ENCODE assay signal across 9 mouse cellular contexts in the genomic region with DNA sequence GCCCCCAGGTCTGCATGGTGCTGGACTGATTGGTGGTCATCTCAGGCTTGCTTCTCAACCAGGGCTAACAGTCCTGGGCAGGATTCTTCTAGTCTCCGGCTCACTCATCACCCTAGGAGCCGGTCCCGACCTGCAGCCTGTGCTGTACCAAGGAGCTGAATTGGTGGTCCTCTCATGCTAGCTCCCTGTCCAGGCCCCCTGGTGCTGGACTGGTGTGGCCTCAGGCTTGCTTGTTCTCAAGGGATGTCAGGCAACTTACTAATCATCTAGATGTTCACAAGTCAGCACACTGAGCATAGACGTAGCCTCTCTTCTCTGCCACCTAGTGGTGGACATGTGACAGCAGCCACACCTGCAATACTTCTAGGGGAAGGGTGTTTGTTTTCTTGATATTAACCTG. TPM values are rescaled to one million over a fixed set of nuclear protein-coding genes. Genes with fewer than 3 reads are reported as not detected.
A peak's percentile ranks its signal among the peaks of the same experiment; 100 is the strongest.
DNase-seq lines count a peak whose midpoint lies in the region; ATAC-seq and TF ChIP-seq lines count a peak whose summit lies in the region.
"Had no signal": no experiment of that assay in that cellular context is flagged by ENCODE, and none has a peak within 500 bp of the region (broad histone marks: within the 10 kb centered on the region; RNA-seq: fewer than 3 reads in every experiment).

No protein-coding gene starts in this region.

- no peaks in the 10 kb centered on the region for H3K36me3 ChIP-seq in G1E (replicated peaks)
- no peaks in the 10 kb centered on the region for H3K36me3 ChIP-seq in hindbrain, embryonic 16.5 days (ENCODE audit: control insufficient read depth, insufficient read depth, low read length)
- no peaks in the 10 kb centered on the region for H3K36me3 ChIP-seq in liver, embryonic 16.5 days (ENCODE audit: control insufficient read depth, insufficient read depth)
- H3K36me3 ChIP-seq: embryonic facial prominence, embryonic 13.5 days had no signal

- no peak overlapping the region for H3K27ac ChIP-seq in hindbrain, embryonic 16.5 days (ENCODE audit: low read depth, low read length)
- no peak overlapping the region for H3K27ac ChIP-seq in liver, embryonic 16.5 days (ENCODE audit: low read length)
- H3K27ac ChIP-seq: embryonic facial prominence, embryonic 13.5 days had no signal

- H3K9ac ChIP-seq in hindbrain, embryonic 16.5 days (ENCODE audit: low read depth, low read length): no peak overlapping the region
- no peak overlapping the region for H3K9ac ChIP-seq in liver, embryonic 16.5 days (ENCODE audit: low read depth, low read length)
- H3K9ac ChIP-seq: embryonic facial prominence, embryonic 13.5 days had no signal

- H3K4me1 ChIP-seq in G1E (ENCODE audit: insufficient read depth, low read depth, low read length): 0 out of 2 replicates have a peak, but pooled peaks cover 3% of the 10 kb centered on the region
- no peaks in the 10 kb centered on the region for H3K4me1 ChIP-seq in hindbrain, embryonic 16.5 days (ENCODE audit: control insufficient read depth, insufficient read depth, low read depth, low read length)
- peaks cover 2% of the 10 kb centered on the region; the same call in 1 of the 2 replicates for H3K4me1 ChIP-seq in liver, embryonic 16.5 days (ENCODE audit: control insufficient read depth, low read depth, low read length)
- H3K4me1 ChIP-seq: embryonic facial prominence, embryonic 13.5 days had no signal

- TF ChIP-seq CTCF in G1E (IDR thresholded peaks at IDR 0.05; ENCODE audit: low read depth, low read length): peak; percentile 47; the same call in 1 of the 2 replicates

- H3K4me2 ChIP-seq in hindbrain, embryonic 16.5 days (ENCODE audit: low read length): no peak overlapping the region
- H3K4me2 ChIP-seq in liver, embryonic 16.5 days (ENCODE audit: low read depth, low read length): no peak overlapping the region
- H3K4me2 ChIP-seq: embryonic facial prominence, embryonic 13.5 days had no signal

- peak; percentile 17 for DNase-seq in kidney, adult 11 months
- DNase-seq in kidney, adult 18-20 months: no peak
- DNase-seq in G1E (ENCODE audit: low spot score): no peak
- DNase-seq in embryo, embryonic 9.5 days (ENCODE audit: extremely low spot score): peak; percentile 25
- no peak for DNase-seq in layer of hippocampus, adult 9-10 months (ENCODE audit: low spot score)

- H3K27me3 ChIP-seq in G1E (ENCODE audit: insufficient read depth, low read length): peaks cover 16% of the 10 kb centered on the region; the same call in 1 of the 2 replicates
- H3K27me3 ChIP-seq in hindbrain, embryonic 16.5 days (replicated peaks; ENCODE audit: control insufficient read depth, insufficient read depth, low read length): no peaks in the 10 kb centered on the region
- no peaks in the 10 kb centered on the region for H3K27me3 ChIP-seq in liver, embryonic 16.5 days (ENCODE audit: control insufficient read depth, insufficient read depth, low read depth, low read length)

- no peak for ATAC-seq in G1E (ENCODE audit: extremely low read depth, insufficient number of reproducible peaks, low FRiP score, poor library complexity, severe bottlenecking)
- ATAC-seq in hindbrain, embryonic 16.5 days: peak; percentile 51; the same call in 1 of the 2 replicates
- ATAC-seq in liver, embryonic 16.5 days (ENCODE audit: low read depth): 0 out of 2 replicates have a peak, but pooled peaks have one; percentile 25
- ATAC-seq in neutrophil, adult 5-6 weeks (ENCODE audit: extremely low read depth, insufficient number of reproducible peaks, low FRiP score, poor library complexity, severe bottlenecking): peak; percentile 58

- no peaks in the 10 kb centered on the region for H3K9me3 ChIP-seq in G1E (replicated peaks)
- no peaks in the 10 kb centered on the region for H3K9me3 ChIP-seq in hindbrain, embryonic 16.5 days (ENCODE audit: control insufficient read depth, low read length)
- H3K9me3 ChIP-seq in liver, embryonic 16.5 days (replicated peaks; ENCODE audit: control insufficient read depth, low read length): no peaks in the 10 kb centered on the region
- H3K9me3 ChIP-seq: embryonic facial prominence, embryonic 13.5 days had no signal

- no peak overlapping the region for H3K4me3 ChIP-seq in G1E (ENCODE audit: low read depth, low read length)
- no peak overlapping the region for H3K4me3 ChIP-seq in hindbrain, embryonic 16.5 days (ENCODE audit: low read length)
- H3K4me3 ChIP-seq in liver, embryonic 16.5 days (ENCODE audit: low read depth, low read length): no peak overlapping the region
- H3K4me3 ChIP-seq: embryonic facial prominence, embryonic 13.5 days had no signal

- 64% methylated on average over 4 of the region's 4 CpGs for WGBS in hindbrain, embryonic 16.5 days
- 59% methylated on average over 4 of the region's 4 CpGs for WGBS in liver, embryonic 16.5 days (ENCODE audit: insufficient replicate concordance)

RNA-seq across cellular contexts. Expression of gene Mfsd1, which starts 9.6 kb away (rescaled TPM):
- total RNA-seq in G1E (2014; fragmentation: Nextera tagmentation) (29.5 and 30.1 TPM in 2 replicates), G1E (2017) (188 and 206 TPM in 2 replicates)
- polyA plus RNA-seq in G1E (2012): 24.0 and 25.6 TPM in 2 replicates
- 34.9 and 36.5 TPM in 2 replicates for polyA plus RNA-seq in hindbrain, embryonic 16.5 days (2015; fragmentation: Nextera tagmentation; extraction: Ambion mirVana)
- polyA plus RNA-seq in liver, embryonic 16.5 days (2015; fragmentation: Nextera tagmentation; extraction: Ambion mirVana): 24.6 and 25.2 TPM in 2 replicates
- total RNA-seq in neutrophil, adult 5-6 weeks (2017): 97.4 and 130 TPM in 2 replicates

RNA-seq across cellular contexts. Expression of gene Rarres1, which starts 57.6 kb away (rescaled TPM):
- total RNA-seq in G1E (2014; fragmentation: Nextera tagmentation): not detected in 2 replicates
- total RNA-seq in G1E (2017): 0.38 and 0.46 TPM in 2 replicates
- polyA plus RNA-seq in G1E (2012): not detected in 2 replicates
- 2.4 and 2.7 TPM in 2 replicates for polyA plus RNA-seq in hindbrain, embryonic 16.5 days (2015; fragmentation: Nextera tagmentation; extraction: Ambion mirVana)
- 3.7 and 4.3 TPM in 2 replicates for polyA plus RNA-seq in liver, embryonic 16.5 days (2015; fragmentation: Nextera tagmentation; extraction: Ambion mirVana)
- not detected in 2 replicates for total RNA-seq in neutrophil, adult 5-6 weeks (2017)

Comparison
In these comparisons a context has a peak if more than half of its experiments do, and no peak if none do; other contexts are left out.
1. DNase-seq: peak in kidney, adult 11 months (single experiment) and embryo, embryonic 9.5 days (single experiment); none in kidney, adult 18-20 months (single experiment), G1E (single experiment) and layer of hippocampus, adult 9-10 months (single experiment).